8 mouse cellular contexts compared by ENCODE assay signal in genomic region chr11:94339732-94340585, GRCm38 (mm10). TPM values are rescaled to one million over a fixed set of nuclear protein-coding genes. Genes with fewer than 3 reads are reported as not detected.
A peak's percentile ranks its signal among the peaks of the same experiment; 100 is the strongest.
DNase-seq lines count a peak whose midpoint lies in the region; ATAC-seq and TF ChIP-seq lines count a peak whose summit lies in the region.
"Had no signal": no experiment of that assay in that cellular context is flagged by ENCODE, and none has a peak within 500 bp of the region (broad histone marks: within the 10 kb centered on the region; RNA-seq: fewer than 3 reads in every experiment).

No protein-coding gene starts in this region.

- peak; percentile 67 for DNase-seq in CD4-positive helper T cell, adult 2 months (ENCODE audit: low read depth, low spot score)
- peak; percentile 65 for DNase-seq in MEL (ENCODE audit: low read depth, low spot score)
- peak; percentile 59 to 71 for DNase-seq in cerebellum, postnatal 36 days
- DNase-seq in layer of hippocampus, adult 2 months (ENCODE audit: low spot score in 2 of 2), result peak; percentile 49 to 55
- peak; percentile 84 for DNase-seq in lung, postnatal 36 days
- peak; percentile 63 to 69 for DNase-seq in right cerebral cortex, postnatal 10 days (ENCODE audit: low spot score in 2 of 2)

- TF ChIP-seq RAD21 in MEL (IDR thresholded peaks at IDR 0.05; ENCODE audit: low read depth, low read length), result peak; percentile 84

- no peaks in the 10 kb centered on the region for H3K9me3 ChIP-seq in MEL (replicated peaks; ENCODE audit: insufficient read depth, low read length)

- H3K4me1 ChIP-seq in MEL (ENCODE audit: control insufficient read depth in 1 of 2, insufficient read depth in 2 of 2, low read length in 2 of 2), result no peaks in the 10 kb centered on the region

- H3K79me2 ChIP-seq in MEL (ENCODE audit: control insufficient read depth, insufficient read depth, low read length, poor library complexity), result no peaks in the 10 kb centered on the region

- peak; percentile 88 to 92 for ATAC-seq in hematopoietic stem cell, adult 5-6 weeks (replicated peaks in 1 of 2; ENCODE audit: insufficient read depth in 1 of 2, low FRiP score in 2 of 2, low TSS enrichment in 1 of 2, low read depth in 1 of 2, poor library complexity in 2 of 2, severe bottlenecking in 2 of 2)

- peak; percentile 26 to 88 (median 70); a peak in 5 of 6 replicates for TF ChIP-seq CTCF in MEL (IDR thresholded peaks at IDR 0.05 in 2 of 3, conservative IDR thresholded peaks at IDR 0.05 in 1 of 3; ENCODE audit: control insufficient read depth in 1 of 3, insufficient read depth in 1 of 3, low read depth in 2 of 3, low read length in 3 of 3, poor library complexity in 1 of 3, severe bottlenecking in 1 of 3)
- TF ChIP-seq CTCF in layer of hippocampus, adult 2 months (conservative IDR thresholded peaks at IDR 0.05), result peak; percentile 88

- no peak for TF ChIP-seq POLR2A in MEL (IDR thresholded peaks at IDR 0.05; ENCODE audit: control insufficient read depth in 1 of 2, insufficient read depth in 1 of 2, low read depth in 1 of 2, low read length in 2 of 2, poor library complexity in 1 of 2)

- TF ChIP-seq EP300 in MEL (IDR thresholded peaks at IDR 0.05; ENCODE audit: low read depth in 1 of 2, low read length in 2 of 2), result no peak

- no peak overlapping the region for H3K27ac ChIP-seq in MEL (ENCODE audit: control insufficient read depth, low read depth, low read length)
- H3K27ac ChIP-seq in layer of hippocampus, adult 2 months, result no peak overlapping the region

- H3K4me3 ChIP-seq in MEL (ENCODE audit: control insufficient read depth in 1 of 2, insufficient read depth in 1 of 2, low read depth in 2 of 2, low read length in 2 of 2), result no peak overlapping the region
- H3K4me3 ChIP-seq in layer of hippocampus, adult 2 months, result no peak overlapping the region

- H3K27me3 ChIP-seq in MEL (ENCODE audit: control insufficient read depth in 1 of 2, insufficient read depth in 2 of 2, low read length in 2 of 2), result no peaks in the 10 kb centered on the region

- H3K36me3 ChIP-seq in MEL (ENCODE audit: control insufficient read depth in 1 of 2, insufficient read depth in 2 of 2, low read length in 2 of 2), result peaks cover 0 to 2% of the 10 kb centered on the region in 2 experiments; a peak in 1 of 4 replicates

- H3K9ac ChIP-seq in MEL (ENCODE audit: control insufficient read depth, low read depth, low read length, poor library complexity, severe bottlenecking), result no peak overlapping the region

TF ChIP-seq in MEL, 35 proteins besides CTCF, POLR2A, EP300 and RAD21:
- TF ChIP-seq ZC3H11A (IDR thresholded peaks at IDR 0.05; ENCODE audit: low read depth, low read length) (peak; percentile 55; the same call in 1 of the 2 replicates), SIN3A (IDR thresholded peaks at IDR 0.05; ENCODE audit: low read length) (no peak), ZMIZ1 (IDR thresholded peaks at IDR 0.05; ENCODE audit: low read depth, low read length) (no peak), MXI1 (IDR thresholded peaks at IDR 0.05; ENCODE audit: low read depth, low read length) (no peak), BHLHE40 (IDR thresholded peaks at IDR 0.05; ENCODE audit: borderline replicate concordance, low read depth, low read length) (no peak), TBP (IDR thresholded peaks at IDR 0.05; ENCODE audit: low read depth, low read length) (no peak), SMC3 (IDR thresholded peaks at IDR 0.05; ENCODE audit: low read depth, low read length) (peak; percentile 77), MYB (IDR thresholded peaks at IDR 0.05; ENCODE audit: low read depth, low read length) (no peak), MYC (IDR thresholded peaks at IDR 0.05; ENCODE audit: low read depth, low read length) (0 out of 2 replicates have a peak, but pooled peaks have one; percentile 29), POLR2AphosphoS5 (IDR thresholded peaks at IDR 0.05; ENCODE audit: borderline replicate concordance, low read depth, low read length) (no peak)
TF ChIP-seq in MEL: peak in this region for 3.

RNA-seq across cellular contexts. Expression of gene Ankrd40, which starts 12.2 kb away (rescaled TPM):
- total RNA-seq in MEL (2012; rRNA removed), result 37.1 and 39.4 TPM in 2 replicates
- polyA plus RNA-seq in MEL (2012; ENCODE audit: insufficient read depth in 1 of 2, insufficient read length in 2 of 2, low read depth in 1 of 2, low replicate concordance in 2 of 2, missing spikeins in 1 of 2), result 10 to 100 TPM in 1 of 2 experiments, not detected in 1; 60.0 TPM
- 63.5 and 70.8 TPM in 2 replicates for total RNA-seq in hematopoietic stem cell, adult 5-6 weeks (2017)
- total RNA-seq in layer of hippocampus, adult 2 months (2021), result 100 to 1,000 TPM; 113 to 119 TPM

RNA-seq across cellular contexts. Expression of gene Luc7l3, which starts 18.2 kb away (rescaled TPM):
- total RNA-seq in MEL (2012; rRNA removed), result 47.3 and 52.3 TPM in 2 replicates
- 10 to 100 TPM; 54.7 to 90.5 TPM for polyA plus RNA-seq in MEL (2012; ENCODE audit: insufficient read depth in 1 of 2, insufficient read length in 2 of 2, low read depth in 1 of 2, low replicate concordance in 2 of 2, missing spikeins in 1 of 2)
- total RNA-seq in hematopoietic stem cell, adult 5-6 weeks (2017), result 297 and 467 TPM in 2 replicates
- total RNA-seq in layer of hippocampus, adult 2 months (2021), result 100 to 1,000 TPM; 115 to 132 TPM

RNA-seq across cellular contexts. Expression of gene Abcc3, which starts 52.8 kb away (rescaled TPM):
- 0.13 and 0.27 TPM in 2 replicates for total RNA-seq in MEL (2012; rRNA removed)
- under 1 TPM in 1 of 2 experiments, not detected in 1; 0.29 TPM for polyA plus RNA-seq in MEL (2012; ENCODE audit: insufficient read depth in 1 of 2, insufficient read length in 2 of 2, low read depth in 1 of 2, low replicate concordance in 2 of 2, missing spikeins in 1 of 2)
- total RNA-seq in hematopoietic stem cell, adult 5-6 weeks (2017), result 2.6 and 3.8 TPM in 2 replicates
- total RNA-seq in layer of hippocampus, adult 2 months (2021), result 1 to 10 TPM; 1.2 to 2.2 TPM

RNA-seq across cellular contexts. Expression of gene Gm21885, which starts 58.3 kb away (rescaled TPM):
- not detected in 2 replicates for total RNA-seq in MEL (2012; rRNA removed)
- polyA plus RNA-seq in MEL (2012; ENCODE audit: insufficient read depth in 1 of 2, insufficient read length in 2 of 2, low read depth in 1 of 2, low replicate concordance in 2 of 2, missing spikeins in 1 of 2), result under 1 TPM in 1 of 2 experiments, not detected in 1; 0.74 TPM
- total RNA-seq in hematopoietic stem cell, adult 5-6 weeks (2017), result 0.94 TPM in 1 of 2 replicates, not detected in the other
- total RNA-seq in layer of hippocampus, adult 2 months (2021), result not detected
- polyA plus RNA-seq: gonadal fat pad, adult 2 months had no signal
